Mouse (Mus musculus) embryonic fibroblast, embryonic 13.5 days (primary cell): ENCODE results near the gene Hist1h2ai.

Source experiments
- CTCF ChIP-seq: IDR thresholded peaks from 2 replicates; pipeline ENCODE4 v1.5.1; 2011; ENCODE audit warnings: mild to moderate bottlenecking, control low read depth, low read length, moderate library complexity, borderline replicate concordance; ENCODE audit not compliant: insufficient read depth
- POLR2A ChIP-seq: IDR thresholded peaks from 2 replicates; pipeline ENCODE4 v1.6.1; 2011; ENCODE audit warnings: low read depth, mild to moderate bottlenecking, control low read depth, low read length, moderate library complexity

DNA sequence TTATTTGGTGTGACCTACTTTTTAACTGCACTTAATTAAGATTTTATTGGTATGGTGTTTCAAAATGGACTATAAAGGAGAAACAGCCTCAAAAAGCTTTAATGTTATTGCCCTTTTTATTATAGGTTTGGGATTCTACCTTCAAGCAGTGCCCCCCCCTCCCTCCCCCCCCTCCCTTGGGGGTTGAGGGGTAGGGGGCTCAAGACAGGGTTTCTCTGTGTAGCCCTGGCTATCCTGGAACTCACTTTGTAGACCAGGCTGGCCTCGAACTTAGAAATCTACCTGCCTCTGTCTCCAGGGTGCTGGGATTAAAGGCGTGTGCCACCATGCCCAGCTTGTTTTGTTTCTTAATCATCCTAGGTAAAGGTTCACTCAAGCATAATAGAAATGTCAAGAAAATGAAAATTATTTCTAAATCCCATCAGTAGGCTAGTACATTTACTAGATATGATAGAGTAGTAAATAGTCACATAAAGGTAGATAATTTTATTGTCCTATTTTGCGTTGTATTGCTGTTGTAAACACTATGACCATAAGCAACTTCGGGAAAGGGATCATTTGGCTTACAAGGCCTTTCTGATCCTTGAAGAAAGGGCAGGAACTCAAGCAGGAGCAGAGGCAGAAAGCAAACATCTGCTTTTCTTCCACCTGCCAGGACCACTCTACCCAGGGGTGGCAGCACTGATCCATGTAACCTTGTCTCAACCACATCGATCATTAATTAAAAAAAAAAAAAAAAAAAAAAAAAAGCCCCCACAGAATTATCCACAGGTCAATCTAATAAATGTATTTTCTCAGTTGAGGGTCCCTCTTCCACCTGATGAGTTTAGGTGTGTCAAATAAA is 7.0 kb downstream of the Hist1h2ai start:
- TF ChIP-seq CTCF: no peak
- TF ChIP-seq POLR2A: no peak
